ENCODE assay signal across 7 mouse cellular contexts in the genomic region with DNA sequence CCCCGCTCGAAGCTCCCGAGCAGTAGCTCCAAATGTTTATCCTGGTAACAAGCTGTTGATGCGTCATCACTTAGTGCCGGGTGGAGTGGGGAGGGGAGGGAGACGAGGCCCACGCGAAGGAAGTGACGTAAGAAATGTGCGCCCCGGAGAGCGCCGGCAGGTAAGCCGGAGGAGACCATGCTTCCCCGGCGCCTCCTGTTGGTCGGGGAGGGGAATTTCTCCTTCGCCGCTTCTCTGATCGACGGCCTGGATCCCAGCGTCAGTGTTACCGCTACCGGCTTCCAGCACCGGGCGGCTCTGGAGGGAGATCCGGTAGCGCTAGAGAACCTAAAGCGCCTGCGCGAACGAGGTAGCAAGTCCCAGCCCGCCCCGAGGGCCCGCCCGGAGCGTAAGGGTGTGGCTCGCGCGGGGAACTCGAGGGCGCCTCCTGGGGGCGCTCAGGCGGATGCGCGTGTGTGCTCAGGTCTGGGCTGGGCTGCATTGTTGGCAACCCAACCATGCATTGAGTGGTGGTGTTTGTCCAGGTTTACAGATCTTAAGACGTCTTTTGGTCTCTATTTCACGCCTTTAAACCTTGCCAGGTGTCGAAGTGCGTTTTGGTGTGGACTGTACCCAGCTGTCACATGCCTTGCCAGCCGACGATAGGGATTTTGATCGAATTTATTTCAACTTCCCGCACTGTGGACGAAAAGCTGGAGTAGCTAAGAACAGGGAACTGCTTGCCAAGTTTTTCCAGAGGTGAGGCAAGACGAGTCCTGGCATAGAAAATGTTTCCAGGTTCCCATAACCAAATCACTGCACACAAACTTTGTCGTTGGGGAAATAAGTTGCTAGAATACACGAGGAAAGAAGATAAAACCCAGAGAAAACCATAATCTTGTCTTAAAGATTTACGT. TPM values are rescaled to one million over a fixed set of nuclear protein-coding genes. Genes with fewer than 3 reads are reported as not detected.
DNase-seq lines count a peak whose midpoint lies in the region; ATAC-seq lines count a peak whose summit lies in the region.

A gene (plus strand): TSS at position 130 of the 896 bp plus-strand sequence.

- H3K9me3 ChIP-seq in intestine, embryonic 16.5 days (ENCODE audit: control insufficient read depth, low read length), result no peaks in the 10 kb centered on the region
- no peaks in the 10 kb centered on the region for H3K9me3 ChIP-seq in midbrain, embryonic 11.5 days (ENCODE audit: control insufficient read depth, low read length)

- peak within 1 kb of the TSS; percentile 72 for H3K9ac ChIP-seq in intestine, embryonic 16.5 days (ENCODE audit: low read depth, low read length)
- H3K9ac ChIP-seq in midbrain, embryonic 11.5 days (ENCODE audit: low read length), result peak within 1 kb of the TSS; percentile 78

- peak within 1 kb of the TSS; percentile 87 for H3K4me2 ChIP-seq in intestine, embryonic 16.5 days (ENCODE audit: low read depth, low read length)
- peak within 1 kb of the TSS; percentile 78 for H3K4me2 ChIP-seq in midbrain, embryonic 11.5 days

- intact Hi-C loops in left cerebral cortex, postnatal 36 days (cut with DNase I), result loop anchor here (2.0 to 5.0 kb wide), 2 partner anchors 41 to 70 kb away; no protein-coding TSS in a partner anchor

- no peaks in the 10 kb centered on the region for H3K27me3 ChIP-seq in intestine, embryonic 16.5 days (replicated peaks; ENCODE audit: control insufficient read depth, insufficient read depth, low read length)
- no peaks in the 10 kb centered on the region for H3K27me3 ChIP-seq in midbrain, embryonic 11.5 days (ENCODE audit: control insufficient read depth, insufficient read depth, low read length)

- DNase-seq in adrenal gland, adult 8-10 months, result peak; percentile 98
- DNase-seq in embryo, embryonic 9.5 days (ENCODE audit: extremely low spot score), result peak; percentile 98
- DNase-seq in gastrocnemius, postnatal 4 days (ENCODE audit: low spot score in 2 of 2), result peak; percentile 88 to 96
- DNase-seq in left cerebral cortex, postnatal 36 days (ENCODE audit: low spot score in 2 of 2), result peak; percentile 98 to 99
- DNase-seq in midbrain, embryonic 11.5 days (ENCODE audit: low spot score, missing footprints), result peak; percentile 100
- DNase-seq in skeletal muscle tissue, adult 2 months (ENCODE audit: low read depth, low spot score), result peak; percentile 98

- H3K4me3 ChIP-seq in intestine, embryonic 16.5 days (ENCODE audit: low read length), result peak within 1 kb of the TSS; percentile 65
- H3K4me3 ChIP-seq in midbrain, embryonic 11.5 days (ENCODE audit: low read depth, low read length), result peak within 1 kb of the TSS; percentile 66

- WGBS in intestine, embryonic 16.5 days, result 3% methylated on average over 58 of the region's 59 CpGs
- 5% methylated on average over 59 of the region's 59 CpGs for WGBS in midbrain, embryonic 11.5 days

- H3K36me3 ChIP-seq in intestine, embryonic 16.5 days (ENCODE audit: control insufficient read depth, insufficient read depth, low read length), result no peaks in the 10 kb centered on the region
- H3K36me3 ChIP-seq in midbrain, embryonic 11.5 days (ENCODE audit: control insufficient read depth, insufficient read depth, low read length), result no peaks in the 10 kb centered on the region

- peak within 1 kb of the TSS; percentile 91 for H3K27ac ChIP-seq in intestine, embryonic 16.5 days (ENCODE audit: low read length)
- peak within 1 kb of the TSS; percentile 70 for H3K27ac ChIP-seq in midbrain, embryonic 11.5 days (ENCODE audit: low read depth, low read length)

- ATAC-seq in intestine, embryonic 16.5 days, result peak; percentile 98
- peak; percentile 98 for ATAC-seq in midbrain, embryonic 11.5 days (ENCODE audit: low FRiP score)

- H3K4me1 ChIP-seq in intestine, embryonic 16.5 days (ENCODE audit: control insufficient read depth, insufficient read depth, low read length), result peaks cover 4% of the 10 kb centered on the region; the same call in 1 of the 2 replicates
- peaks cover 4% of the 10 kb centered on the region for H3K4me1 ChIP-seq in midbrain, embryonic 11.5 days (ENCODE audit: control insufficient read depth, insufficient read depth, low read length)

RNA-seq across cellular contexts. Expression of the gene that starts here (rescaled TPM):
- total RNA-seq in adrenal gland, adult 8-10 months (2022), result 1 to 10 TPM; 5.3 to 8.9 (median 6.7) TPM
- 1 to 10 TPM; 5.9 to 6.9 TPM for total RNA-seq in gastrocnemius, postnatal 4 days (2021)
- polyA plus RNA-seq in intestine, embryonic 16.5 days (2015; fragmentation: Nextera tagmentation; extraction: Ambion mirVana), result 12.6 and 13.0 TPM in 2 replicates
- total RNA-seq in left cerebral cortex, postnatal 36 days (2021), result 1 to 10 TPM; 4.4 to 6.0 TPM
- polyA plus RNA-seq in midbrain, embryonic 11.5 days (2014; fragmentation: Nextera tagmentation; extraction: Ambion mirVana), result 11.4 and 12.0 TPM in 2 replicates

Comparison
In these comparisons a context has a peak if more than half of its experiments do, and no peak if none do; other contexts are left out.
1. Peak in every context shown above with its lines: DNase-seq, ATAC-seq, H3K4me3 ChIP-seq and H3K27ac ChIP-seq.